Mouse (Mus musculus) brain, embryonic 14.5 days (tissue): ENCODE results near the gene Iqck.

Source experiments
- CTCF ChIP-seq: fragments of 200-500 bp; IDR thresholded peaks from 2 replicates; pipeline ENCODE4 v1.5.1; 2012; ENCODE audit warnings: inconsistent platforms, mild to moderate bottlenecking, moderate library complexity, borderline replicate concordance; ENCODE audit not compliant: insufficient read depth, insufficient read length; ENCODE audit errors: extremely low read depth
- POLR2A ChIP-seq: fragments of 200-500 bp; IDR thresholded peaks from 2 replicates; pipeline ENCODE4 v1.6.1; 2012; ENCODE audit warnings: mild to moderate bottlenecking, inconsistent platforms, borderline replicate concordance; ENCODE audit not compliant: poor library complexity, insufficient read depth, insufficient read length, severe bottlenecking; ENCODE audit errors: extremely low read depth

- no peak for TF ChIP-seq POLR2A
- no peak for TF ChIP-seq CTCF
These were observed 4.0 kb upstream of the Iqck start for GRCm38 (mm10) chr7:118851571-118851970.
